21 mouse cellular contexts compared by ENCODE assay signal in the genomic region with DNA sequence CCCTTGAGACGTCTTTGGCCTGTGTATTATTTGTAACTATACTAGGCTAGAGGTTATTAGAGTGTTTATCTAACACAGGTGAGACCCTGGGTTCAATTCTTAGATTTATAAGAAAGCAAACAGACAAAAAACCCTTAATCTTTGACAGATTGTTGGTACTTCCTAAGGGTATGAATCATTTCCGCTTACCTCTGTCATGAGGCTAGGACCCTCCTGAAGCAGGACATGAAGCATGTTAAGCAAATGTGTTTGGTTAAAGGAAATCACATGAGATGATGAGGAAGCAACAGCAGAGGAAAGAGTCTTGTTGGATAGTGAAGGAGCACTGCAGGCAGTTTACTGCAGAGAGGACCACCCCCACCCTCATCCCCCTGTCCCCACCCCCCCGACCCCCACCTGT.
A peak's percentile ranks its signal among the peaks of the same experiment; 100 is the strongest.
DNase-seq lines count a peak whose midpoint lies in the region; ATAC-seq and TF ChIP-seq lines count a peak whose summit lies in the region.
"Had no signal": no experiment of that assay in that cellular context is flagged by ENCODE, and none has a peak within 500 bp of the region (broad histone marks: within the 10 kb centered on the region; RNA-seq: fewer than 3 reads in every experiment).

No protein-coding gene starts in this region.

- H3K4me1 ChIP-seq in lung, embryonic 15.5 days, result peaks cover 19% of the 10 kb centered on the region
- peaks cover 0 to 29% of the 10 kb centered on the region in 2 experiments; a peak in 2 of 4 replicates for H3K4me1 ChIP-seq in CH12.LX (ENCODE audit: control insufficient read depth in 1 of 2, insufficient read depth in 2 of 2)
- no peaks in the 10 kb centered on the region; the same call in 1 of the 2 replicates for H3K4me1 ChIP-seq in brown adipose tissue, adult 24 weeks (ENCODE audit: control insufficient read depth, insufficient read depth, insufficient read length, low read length)
- H3K4me1 ChIP-seq: embryonic facial prominence, embryonic 15.5 days; hindbrain, embryonic 15.5 days had no signal

- TF ChIP-seq RAD21 in CH12.LX (IDR thresholded peaks at IDR 0.05; ENCODE audit: low read depth, low read length), result no peak

- no peaks in the 10 kb centered on the region for H3K27me3 ChIP-seq in lung, embryonic 15.5 days
- H3K27me3 ChIP-seq in CH12.LX (replicated peaks), result no peaks in the 10 kb centered on the region
- H3K27me3 ChIP-seq: embryonic facial prominence, embryonic 15.5 days; heart, embryonic 13.5 days; hindbrain, embryonic 15.5 days had no signal

- no peaks in the 10 kb centered on the region for H3K79me2 ChIP-seq in CH12.LX (replicated peaks; ENCODE audit: control insufficient read depth, extremely low read depth, insufficient read depth, poor library complexity, severe bottlenecking)

- dilution Hi-C loops in CH12.LX (cut with MboI; ENCODE audit: extremely low pct_ligation_motif_present, extremely low pct_unique_long_range_greater_than_20kb, low sequenced_read_pairs), result no loop called here

- no peak; the same call in 1 of the 2 replicates for ATAC-seq in lung, embryonic 15.5 days (ENCODE audit: borderline replicate concordance, extremely low read depth, low FRiP score, low TSS enrichment)
- ATAC-seq: CD4-positive, CD25-positive, alpha-beta regulatory T cell, adult 4 months; forebrain, embryonic 14.5 days had no signal

- no peak for DNase-seq in layer of hippocampus, adult 2 months (ENCODE audit: low spot score in 2 of 2)
- no peak for DNase-seq in layer of hippocampus, postnatal 36 days
- DNase-seq in lung, postnatal 10 days, result no peak
- peak; percentile 39 for DNase-seq in CH12.LX (ENCODE audit: extremely low read depth)
- no peak for DNase-seq in adrenal gland, adult 2 months
- DNase-seq: adrenal gland, postnatal 25 days; B cell, adult 2 months; cerebellum, adult 11 months; cerebellum, adult 8-10 months; cerebellum, postnatal 14 days; embryo, embryonic 11 days; gastrocnemius, postnatal 10 days had no signal

- 57% methylated on average over 3 of the region's 3 CpGs for WGBS in lung, embryonic 15.5 days

- H3K4me3 ChIP-seq in layer of hippocampus, adult 2 months, result no peak overlapping the region
- H3K4me3 ChIP-seq in lung, embryonic 15.5 days, result no peak overlapping the region
- H3K4me3 ChIP-seq in CH12.LX (replicated peaks in 1 of 3; ENCODE audit: low read depth in 2 of 3, low read length in 2 of 3, poor library complexity in 1 of 3), result no peak overlapping the region
- H3K4me3 ChIP-seq in brown adipose tissue, adult 24 weeks (ENCODE audit: insufficient read depth, low read depth, low read length), result no peak overlapping the region
- H3K4me3 ChIP-seq: embryonic facial prominence, embryonic 15.5 days; erythroblast, embryonic 14.5 days; forebrain, embryonic 10.5 days; heart, embryonic 13.5 days; hindbrain, embryonic 15.5 days had no signal

- no peak overlapping the region for H3K4me2 ChIP-seq in lung, embryonic 15.5 days
- H3K4me2 ChIP-seq in CH12.LX (ENCODE audit: insufficient read depth, low read depth, poor library complexity, severe bottlenecking), result no peak overlapping the region
- H3K4me2 ChIP-seq: embryonic facial prominence, embryonic 15.5 days; heart, embryonic 13.5 days; hindbrain, embryonic 15.5 days had no signal

- TF ChIP-seq EP300 in CH12.LX (IDR thresholded peaks at IDR 0.05; ENCODE audit: low read length), result no peak

- H3K9ac ChIP-seq in lung, embryonic 15.5 days, result no peak overlapping the region
- no peak overlapping the region for H3K9ac ChIP-seq in CH12.LX (ENCODE audit: insufficient read depth, low read depth)
- H3K9ac ChIP-seq: embryonic facial prominence, embryonic 15.5 days; heart, embryonic 13.5 days; hindbrain, embryonic 15.5 days had no signal

- in situ Hi-C loops in CH12.LX (cut with MboI; ENCODE audit: low pct_ligation_motif_present, low pct_unique_long_range_greater_than_20kb, low sequenced_read_pairs), result no loop called here

- TF ChIP-seq CTCF in layer of hippocampus, adult 2 months (conservative IDR thresholded peaks at IDR 0.05), result no peak
- no peak for TF ChIP-seq CTCF in CH12.LX (conservative IDR thresholded peaks at IDR 0.05 in 1 of 2, IDR thresholded peaks at IDR 0.05 in 1 of 2; ENCODE audit: low read depth in 2 of 2, low read length in 2 of 2)

- H3K9me3 ChIP-seq in lung, embryonic 15.5 days, result no peaks in the 10 kb centered on the region
- no peaks in the 10 kb centered on the region for H3K9me3 ChIP-seq in CH12.LX (replicated peaks; ENCODE audit: low read length)
- H3K9me3 ChIP-seq: embryonic facial prominence, embryonic 15.5 days; forebrain, embryonic 10.5 days; hindbrain, embryonic 15.5 days had no signal

- TF ChIP-seq POLR2A in CH12.LX (IDR thresholded peaks at IDR 0.05; ENCODE audit: low read depth, low read length), result no peak

- 0 out of 2 replicates have a peak, but pooled peaks cover 6% of the 10 kb centered on the region for H3K36me3 ChIP-seq in lung, embryonic 15.5 days
- peaks cover 12 to 56% of the 10 kb centered on the region in 2 experiments for H3K36me3 ChIP-seq in CH12.LX (replicated peaks in 1 of 2; ENCODE audit: control insufficient read depth in 1 of 2, insufficient read depth in 1 of 2, low read length in 1 of 2)
- H3K36me3 ChIP-seq: hindbrain, embryonic 15.5 days had no signal

- H3K27ac ChIP-seq in layer of hippocampus, adult 2 months, result peak overlapping the region; percentile 60; the same call in 1 of the 2 replicates
- peak overlapping the region; percentile 23; the same call in 1 of the 2 replicates for H3K27ac ChIP-seq in lung, embryonic 15.5 days
- H3K27ac ChIP-seq in CH12.LX (ENCODE audit: insufficient read depth, low read depth), result no peak overlapping the region
- 0 out of 2 replicates have a peak overlapping the region, but pooled peaks have one; percentile 17 for H3K27ac ChIP-seq in brown adipose tissue, adult 24 weeks (replicated peaks; ENCODE audit: low read depth, low read length)
- H3K27ac ChIP-seq: embryonic facial prominence, embryonic 15.5 days; forebrain, embryonic 10.5 days; heart, embryonic 13.5 days; hindbrain, embryonic 15.5 days had no signal

TF ChIP-seq in CH12.LX, 34 proteins besides CTCF, POLR2A, EP300 and RAD21:
- TF ChIP-seq BHLHE40 (IDR thresholded peaks at IDR 0.05; ENCODE audit: low read depth, low read length) (no peak), TCF12 (IDR thresholded peaks at IDR 0.05; ENCODE audit: low read depth, low read length) (no peak), POLR2AphosphoS2 (IDR thresholded peaks at IDR 0.05; ENCODE audit: low read depth, low read length) (no peak), HCFC1 (IDR thresholded peaks at IDR 0.05; ENCODE audit: low read depth, low read length) (no peak), JUND (conservative IDR thresholded peaks at IDR 0.05; ENCODE audit: low read depth, low read length) (no peak), MXI1 (IDR thresholded peaks at IDR 0.05; ENCODE audit: low read depth, low read length) (no peak), SIN3A (IDR thresholded peaks at IDR 0.05; ENCODE audit: low read length) (no peak), NELFE (IDR thresholded peaks at IDR 0.05; ENCODE audit: low read depth, low read length) (no peak), NRF1 (IDR thresholded peaks at IDR 0.05; ENCODE audit: low read depth, low read length) (no peak), MEF2A (IDR thresholded peaks at IDR 0.05; ENCODE audit: borderline replicate concordance, low read depth, low read length) (no peak), USF1 (IDR thresholded peaks at IDR 0.05; ENCODE audit: low read depth, low read length) (no peak), ELF1 (IDR thresholded peaks at IDR 0.05; ENCODE audit: low read depth, low read length) (no peak), USF2 (conservative IDR thresholded peaks at IDR 0.05; ENCODE audit: low read depth, low read length) (no peak), ZC3H11A (IDR thresholded peaks at IDR 0.05; ENCODE audit: low read depth, low read length) (no peak), GABPA (IDR thresholded peaks at IDR 0.05; ENCODE audit: insufficient replicate concordance, low read depth, low read length) (no peak), SMC3 (IDR thresholded peaks at IDR 0.05; ENCODE audit: low read depth, low read length) (no peak)
TF ChIP-seq in CH12.LX: peak in this region for 0.
